Mouse (Mus musculus) heart, adult 2 months (tissue): ENCODE results near the gene Casp9.

Experiments used
- CTCF ChIP-seq: fragments of 200-600 bp; IDR thresholded peaks from 2 replicates; pipeline ENCODE4 v1.8.1; 2022; ENCODE audit warnings: antibody characterized with exemption, mild to moderate bottlenecking, moderate library complexity
- POLR2A ChIP-seq: fragments of 200-500 bp; IDR thresholded peaks from 2 replicates; pipeline ENCODE4 v1.6.1; 2011; ENCODE audit warnings: mild to moderate bottlenecking, low read depth, low read length, control low read depth; ENCODE audit not compliant: insufficient read depth

DNA sequence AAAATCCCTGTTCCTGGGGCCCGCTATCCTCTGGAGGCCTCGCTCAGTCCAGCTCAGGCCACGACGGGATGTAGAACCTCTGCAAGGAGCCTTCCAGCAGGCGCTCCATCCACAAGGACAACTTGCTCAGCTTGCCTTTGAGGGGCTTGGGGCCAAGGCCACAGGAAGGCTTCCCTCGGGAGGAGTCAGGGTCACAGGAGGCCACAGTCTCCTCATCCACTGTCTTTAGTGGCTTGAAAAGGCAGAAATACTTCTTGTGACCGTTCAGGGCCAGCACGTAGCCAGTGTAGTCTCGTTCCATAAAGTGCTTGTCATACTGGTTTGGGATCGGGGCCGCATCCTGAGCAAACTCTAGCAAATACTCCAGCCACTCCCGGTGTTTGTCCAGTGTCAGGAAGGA, 29.9 kb upstream of the Casp9 start:
- TF ChIP-seq POLR2A = no peak
- no peak for TF ChIP-seq CTCF
